Mouse (Mus musculus): ENCODE results near the gene Fam149b.

DNA sequence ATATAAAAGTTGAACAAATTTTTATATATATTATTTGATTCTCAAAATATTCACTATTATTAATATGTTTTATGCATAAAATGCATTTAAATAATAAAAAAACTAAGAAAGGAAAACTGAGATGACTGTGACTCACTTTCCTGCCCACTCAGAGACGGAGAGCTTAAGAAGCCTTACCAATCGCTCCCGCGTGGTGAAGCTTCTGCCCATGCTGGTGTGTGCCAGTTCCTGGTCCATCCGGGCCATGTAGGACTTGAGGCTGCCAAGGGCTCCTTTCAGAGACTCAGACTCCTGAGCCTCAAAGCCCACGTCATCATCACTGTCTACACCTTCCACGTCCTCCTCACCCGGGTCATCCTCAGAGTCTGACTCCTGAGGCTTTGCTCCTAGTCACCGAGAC lies 23.8 kb upstream of the Fam149b start:
- TF ChIP-seq CTCF (IDR thresholded peaks at IDR 0.05; ENCODE audit: low read depth) (no peak), EP300 (optimal IDR thresholded peaks at IDR 0.05) (no peak)
